30 mouse cellular contexts compared by ENCODE assay signal in the genomic region with DNA sequence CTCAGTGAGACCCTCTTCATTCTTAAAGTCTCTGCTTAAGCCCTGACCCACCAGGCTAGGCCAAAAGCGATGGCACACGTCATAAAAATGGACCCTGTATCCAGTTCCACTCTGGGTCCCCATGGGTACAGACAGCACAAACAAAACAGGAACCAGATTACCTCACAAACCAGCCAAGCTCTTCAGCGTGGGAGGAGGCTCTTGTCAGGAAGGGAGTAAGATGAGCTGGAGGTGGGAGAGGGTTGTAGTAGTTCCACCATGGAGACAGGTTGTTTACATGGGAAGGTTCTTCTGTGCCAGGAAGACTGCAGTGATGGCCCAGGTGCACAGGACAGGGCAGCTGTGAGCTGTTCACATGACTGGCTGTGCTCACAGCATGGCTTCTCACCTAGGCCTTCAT. TPM values are rescaled to one million over a fixed set of nuclear protein-coding genes. Genes with fewer than 3 reads are reported as not detected.
DNase-seq lines count a peak whose midpoint lies in the region; ATAC-seq and TF ChIP-seq lines count a peak whose summit lies in the region.
"Had no signal": no experiment of that assay in that cellular context is flagged by ENCODE, and none has a peak within 500 bp of the region (broad histone marks: within the 10 kb centered on the region; RNA-seq: fewer than 3 reads in every experiment).

No protein-coding gene starts in this region.

- peak; percentile 83 for ATAC-seq in frontal cortex, adult (ENCODE audit: low TSS enrichment)
- no peak for ATAC-seq in heart, embryonic 12.5 days (ENCODE audit: insufficient number of reproducible peaks, low FRiP score)
- ATAC-seq in kidney, embryonic 14.5 days (ENCODE audit: low FRiP score, low TSS enrichment) = peak; percentile 64
- ATAC-seq: activated CD4-positive, CD25-positive, alpha-beta regulatory T cell, adult 4 months; forebrain, postnatal 0 days; midbrain, embryonic 15.5 days had no signal

- H3K9me3 ChIP-seq in heart, embryonic 12.5 days (replicated peaks) = no peaks in the 10 kb centered on the region
- no peaks in the 10 kb centered on the region for H3K9me3 ChIP-seq in kidney, embryonic 14.5 days (ENCODE audit: control insufficient read depth, low read length)
- H3K9me3 ChIP-seq: embryonic facial prominence, embryonic 10.5 days; embryonic facial prominence, embryonic 15.5 days; forebrain, embryonic 12.5 days; heart, embryonic 15.5 days; hindbrain, embryonic 10.5 days; limb, embryonic 13.5 days; lung, embryonic 15.5 days; midbrain, embryonic 10.5 days; midbrain, embryonic 15.5 days; neural tube, embryonic 15.5 days; stomach, embryonic 15.5 days had no signal

- TF ChIP-seq POLR2A in heart, adult 2 months (IDR thresholded peaks at IDR 0.05; ENCODE audit: insufficient read depth, low read depth, low read length) = no peak

- no peaks in the 10 kb centered on the region for H3K27me3 ChIP-seq in heart, adult 2 months (ENCODE audit: control insufficient read depth, insufficient read depth, low read length)
- no peaks in the 10 kb centered on the region for H3K27me3 ChIP-seq in heart, embryonic 12.5 days (replicated peaks)
- no peaks in the 10 kb centered on the region for H3K27me3 ChIP-seq in kidney, embryonic 14.5 days (ENCODE audit: control insufficient read depth, insufficient read depth, low read length)
- H3K27me3 ChIP-seq: CH12.LX; embryonic facial prominence, embryonic 15.5 days; forebrain, embryonic 12.5 days; heart, embryonic 15.5 days; limb, embryonic 13.5 days; lung, embryonic 15.5 days; midbrain, embryonic 15.5 days; neural tube, embryonic 15.5 days; stomach, embryonic 15.5 days had no signal

- no peak overlapping the region for H3K9ac ChIP-seq in heart, adult 2 months (ENCODE audit: low read depth, low read length)
- H3K9ac ChIP-seq in heart, embryonic 12.5 days = no peak overlapping the region
- H3K9ac ChIP-seq in kidney, embryonic 14.5 days (ENCODE audit: low read depth, low read length) = no peak overlapping the region
- H3K9ac ChIP-seq: embryonic facial prominence, embryonic 15.5 days; forebrain, embryonic 12.5 days; forebrain, postnatal 0 days; heart, embryonic 15.5 days; limb, embryonic 13.5 days; lung, embryonic 15.5 days; midbrain, embryonic 15.5 days; neural tube, embryonic 15.5 days; stomach, embryonic 15.5 days had no signal

- 0 out of 2 replicates have a peak, but pooled peaks cover 2% of the 10 kb centered on the region for H3K79me2 ChIP-seq in heart, adult 2 months (replicated peaks; ENCODE audit: control insufficient read depth, insufficient read depth, low read length)

- 0 out of 2 replicates have a peak, but pooled peaks have one; percentile 22 for TF ChIP-seq EP300 in heart, adult 2 months (IDR thresholded peaks at IDR 0.05; ENCODE audit: insufficient read depth, low read depth, low read length)

- WGBS in heart, adult 2 months = 58% methylated on average over 3 of the region's 3 CpGs
- 70% methylated on average over 3 of the region's 3 CpGs for WGBS in heart, embryonic 12.5 days
- WGBS in kidney, embryonic 14.5 days = 58% methylated on average over 3 of the region's 3 CpGs

- intact Hi-C loops in heart, adult 2 months (cut with DNase I) = no loop called here

- no peak overlapping the region for H3K4me3 ChIP-seq in heart, adult 2 months
- no peak overlapping the region for H3K4me3 ChIP-seq in heart, embryonic 12.5 days
- H3K4me3 ChIP-seq in kidney, embryonic 14.5 days (ENCODE audit: low read length) = no peak overlapping the region
- H3K4me3 ChIP-seq: embryonic facial prominence, embryonic 10.5 days; embryonic facial prominence, embryonic 15.5 days; forebrain, embryonic 12.5 days; heart, embryonic 15.5 days; hindbrain, embryonic 10.5 days; limb, embryonic 13.5 days; lung, embryonic 15.5 days; midbrain, embryonic 10.5 days; midbrain, embryonic 15.5 days; neural tube, embryonic 15.5 days; stomach, embryonic 15.5 days had no signal

- DNase-seq in frontal cortex, postnatal 10 days (ENCODE audit: low spot score in 2 of 2) = no peak
- peak in 1 of 2 experiments; percentile 26 for DNase-seq in heart, adult 2 months
- no peak for DNase-seq in kidney, adult 8-10 months
- DNase-seq in right cerebral cortex, adult 2 months (ENCODE audit: low spot score in 2 of 2) = peak; percentile 8 to 11
- DNase-seq in right cerebral cortex, postnatal 25 days = no peak
- DNase-seq: adrenal gland, adult 2 months; adrenal gland, postnatal 36 days; cerebellum, adult 2 months; cerebellum, postnatal 25 days; forebrain, postnatal 0 days; kidney, adult 11 months; kidney, postnatal 4 days had no signal

- H3K4me2 ChIP-seq in heart, embryonic 12.5 days = no peak overlapping the region
- H3K4me2 ChIP-seq in kidney, embryonic 14.5 days (replicated peaks; ENCODE audit: low read depth, low read length) = no peak overlapping the region
- H3K4me2 ChIP-seq: embryonic facial prominence, embryonic 15.5 days; forebrain, embryonic 12.5 days; heart, embryonic 15.5 days; limb, embryonic 13.5 days; liver, embryonic 11.5 days; lung, embryonic 15.5 days; midbrain, embryonic 15.5 days; neural tube, embryonic 15.5 days; stomach, embryonic 15.5 days had no signal

- TF ChIP-seq CTCF in heart, adult 2 months (IDR thresholded peaks at IDR 0.05) = no peak

- H3K4me1 ChIP-seq in heart, adult 2 months (ENCODE audit: control insufficient read depth, insufficient read depth, low read length) = no peaks in the 10 kb centered on the region
- no peaks in the 10 kb centered on the region for H3K4me1 ChIP-seq in heart, embryonic 12.5 days (replicated peaks)
- H3K4me1 ChIP-seq in kidney, embryonic 14.5 days (ENCODE audit: control insufficient read depth, insufficient read depth, low read length) = no peaks in the 10 kb centered on the region
- H3K4me1 ChIP-seq: embryonic facial prominence, embryonic 10.5 days; embryonic facial prominence, embryonic 15.5 days; forebrain, embryonic 12.5 days; heart, embryonic 15.5 days; hindbrain, embryonic 10.5 days; limb, embryonic 13.5 days; lung, embryonic 15.5 days; midbrain, embryonic 10.5 days; midbrain, embryonic 15.5 days; neural tube, embryonic 15.5 days; stomach, embryonic 15.5 days had no signal

- peaks cover 4% of the 10 kb centered on the region; the same call in 1 of the 2 replicates for H3K36me3 ChIP-seq in heart, adult 2 months (ENCODE audit: control insufficient read depth, insufficient read depth, low read length)
- peaks cover 68% of the 10 kb centered on the region for H3K36me3 ChIP-seq in heart, embryonic 12.5 days
- H3K36me3 ChIP-seq in kidney, embryonic 14.5 days (ENCODE audit: control insufficient read depth, insufficient read depth, low read length) = no peaks in the 10 kb centered on the region
- H3K36me3 ChIP-seq: embryonic facial prominence, embryonic 15.5 days; midbrain, embryonic 15.5 days; stomach, embryonic 15.5 days had no signal

- H3K27ac ChIP-seq in heart, adult 2 months = peak overlapping the region; percentile 47
- H3K27ac ChIP-seq in heart, embryonic 12.5 days (ENCODE audit: poor library complexity, severe bottlenecking) = no peak overlapping the region
- no peak overlapping the region for H3K27ac ChIP-seq in kidney, embryonic 14.5 days (ENCODE audit: low read depth, low read length)
- H3K27ac ChIP-seq: embryonic facial prominence, embryonic 10.5 days; embryonic facial prominence, embryonic 15.5 days; forebrain, embryonic 12.5 days; heart, embryonic 15.5 days; hindbrain, embryonic 10.5 days; limb, embryonic 13.5 days; lung, embryonic 15.5 days; midbrain, embryonic 10.5 days; midbrain, embryonic 15.5 days; neural tube, embryonic 15.5 days; stomach, embryonic 15.5 days had no signal

RNA-seq across cellular contexts. Expression of a gene that starts 53.7 kb away (rescaled TPM):
- 100 to 1,000 TPM; 183 to 204 TPM for total RNA-seq in heart, adult 2 months (2021)
- 47.9 and 80.9 TPM in 2 replicates for polyA plus RNA-seq in heart, adult 2 months (2012; rRNA removed)
- polyA plus RNA-seq in heart, embryonic 12.5 days (2016; fragmentation: Nextera tagmentation; extraction: Ambion mirVana) = 50.4 and 51.8 TPM in 2 replicates
- 2.4 and 4.7 TPM in 2 replicates for polyA plus RNA-seq in kidney, embryonic 14.5 days (2014; fragmentation: Nextera tagmentation; extraction: Ambion mirVana)
- total RNA-seq: CH12.LX; megakaryocyte progenitor cell, adult 5-6 weeks had no signal
- polyA plus RNA-seq: activated CD4-positive, CD25-positive, alpha-beta regulatory T cell, adult 4 months had no signal

Comparison
In these comparisons a context has a peak if more than half of its experiments do, and no peak if none do; other contexts are left out.
1. DNase-seq: peak in right cerebral cortex, adult 2 months (2 of 2); none in frontal cortex, postnatal 10 days (0 of 2), kidney, adult 8-10 months (0 of 2) and right cerebral cortex, postnatal 25 days (single experiment).